Mouse (Mus musculus) kidney, adult 11 months (tissue): ENCODE data around the gene Prkag2.
"Not testable (repeated sequence)": the region's sequence is repeated elsewhere in the genome, so short reads cannot be mapped to it uniquely, and the experiment has no call there.

Experiments
- DNase-seq: peaks from one replicate; pipeline ENCODE4 v3.0.0; 2022

The Prkag2 gene

GRCm38 (mm10) chr5:25085170-25085569 is 15.3 kb downstream of the Prkag2 start:
- DNase-seq = no peak

GRCm38 (mm10) chr5:25083816-25084215 is 16.6 kb downstream of the Prkag2 start:
- DNase-seq = no peak

GRCm38 (mm10) chr5:25082542-25082941 is 17.9 kb downstream of the Prkag2 start:
- DNase-seq = no peak

DNA sequence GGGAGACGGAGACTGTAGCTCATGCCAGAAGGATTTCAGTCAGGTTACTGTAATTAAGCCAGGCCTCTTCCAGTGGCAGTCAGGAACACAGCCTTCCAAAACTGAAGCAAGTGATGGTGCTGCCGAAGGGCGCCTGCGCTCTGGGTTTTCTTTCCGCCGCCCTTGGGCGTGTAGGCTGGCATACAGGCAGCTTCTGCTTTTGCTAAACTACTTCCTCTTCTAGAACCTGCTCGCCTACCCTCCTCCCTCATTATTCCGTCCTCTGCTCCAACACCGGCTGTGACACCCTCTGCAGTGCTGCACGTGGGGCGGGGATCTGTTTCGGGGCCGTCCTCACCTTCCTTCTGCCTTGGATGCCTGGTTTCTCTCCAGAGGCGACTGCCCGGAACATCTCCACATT is 18.9 kb downstream of the Prkag2 start:
- DNase-seq = no peak

GRCm38 (mm10) chr5:25080994-25081393 is 19.4 kb downstream of the Prkag2 start:
- DNase-seq = no peak

GRCm38 (mm10) chr5:25080438-25080945 is 19.9 kb downstream of the Prkag2 start:
- DNase-seq = no peak

DNA sequence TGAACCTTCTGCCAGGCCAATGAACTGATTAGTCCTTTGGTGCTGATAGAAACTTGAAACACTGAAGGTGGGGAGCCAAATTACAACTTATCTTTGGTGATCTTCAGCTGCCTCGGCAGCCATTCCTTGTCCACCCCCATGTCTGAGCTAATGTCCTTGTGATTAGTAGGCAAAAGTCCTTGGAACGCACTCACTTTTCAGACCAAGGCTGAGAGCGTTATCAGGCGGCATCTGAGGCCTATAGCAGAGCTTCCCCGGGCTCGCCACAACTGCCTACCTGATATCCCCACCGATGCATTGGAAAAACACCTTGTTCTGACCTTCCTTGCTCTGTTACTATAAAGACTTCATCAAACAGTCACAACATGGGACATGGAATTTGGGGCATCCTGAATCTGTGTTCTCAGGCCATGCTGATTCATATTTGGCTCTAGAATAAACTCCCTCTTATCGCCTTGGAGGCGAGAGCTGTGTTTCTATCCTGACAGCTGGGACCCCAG is 20.6 kb downstream of the Prkag2 start:
- no peak for DNase-seq

- no peak for DNase-seq
Observed at GRCm38 (mm10) chr5:25077873-25078651, 22.4 kb downstream of the Prkag2 start.

DNA sequence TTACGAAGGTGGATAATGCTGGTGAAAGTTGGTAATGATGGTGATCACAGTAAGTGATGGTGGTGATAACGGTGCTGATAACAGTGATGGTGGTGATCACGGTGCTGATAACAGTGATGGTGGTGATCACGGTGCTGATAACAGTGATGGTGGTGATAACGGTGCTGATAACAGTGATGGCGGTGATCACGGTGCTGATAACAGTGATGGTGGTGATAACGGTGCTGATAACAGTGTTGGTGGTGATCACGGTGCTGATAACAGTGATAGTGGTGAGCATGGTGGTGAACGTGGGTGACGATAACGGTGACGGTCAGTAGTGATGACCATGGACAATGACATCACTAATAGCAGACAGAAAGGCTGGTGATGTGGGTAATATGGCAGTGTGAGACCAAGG is 23.2 kb downstream of the Prkag2 start:
- DNase-seq = not testable (repeated sequence)

DNA sequence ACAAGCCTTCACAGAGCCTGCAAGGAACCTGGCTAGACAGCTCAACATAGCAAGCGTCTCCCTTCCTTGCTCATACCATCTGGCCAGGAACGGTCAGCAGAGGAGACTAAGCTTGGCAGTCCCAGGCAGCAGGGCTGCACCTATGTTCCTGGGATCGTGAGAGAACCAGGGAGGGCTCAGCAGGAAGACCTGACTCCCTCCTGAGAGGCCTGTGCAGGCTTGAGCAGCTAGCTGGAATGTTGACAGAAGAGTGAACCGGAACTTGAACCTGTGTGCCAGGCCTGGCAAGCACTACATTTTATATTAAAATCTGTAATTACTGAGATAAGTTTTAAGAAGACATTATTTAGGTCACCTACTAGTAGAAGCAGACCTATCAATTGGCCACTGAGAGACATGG is 24.8 kb downstream of the Prkag2 start:
- DNase-seq = no peak

- DNase-seq = no peak
Observed at GRCm38 (mm10) chr5:25069815-25070214, 30.6 kb downstream of the Prkag2 start.

GRCm38 (mm10) chr5:25067122-25067521 is 33.3 kb downstream of the Prkag2 start:
- peak; percentile 83 for DNase-seq

DNA sequence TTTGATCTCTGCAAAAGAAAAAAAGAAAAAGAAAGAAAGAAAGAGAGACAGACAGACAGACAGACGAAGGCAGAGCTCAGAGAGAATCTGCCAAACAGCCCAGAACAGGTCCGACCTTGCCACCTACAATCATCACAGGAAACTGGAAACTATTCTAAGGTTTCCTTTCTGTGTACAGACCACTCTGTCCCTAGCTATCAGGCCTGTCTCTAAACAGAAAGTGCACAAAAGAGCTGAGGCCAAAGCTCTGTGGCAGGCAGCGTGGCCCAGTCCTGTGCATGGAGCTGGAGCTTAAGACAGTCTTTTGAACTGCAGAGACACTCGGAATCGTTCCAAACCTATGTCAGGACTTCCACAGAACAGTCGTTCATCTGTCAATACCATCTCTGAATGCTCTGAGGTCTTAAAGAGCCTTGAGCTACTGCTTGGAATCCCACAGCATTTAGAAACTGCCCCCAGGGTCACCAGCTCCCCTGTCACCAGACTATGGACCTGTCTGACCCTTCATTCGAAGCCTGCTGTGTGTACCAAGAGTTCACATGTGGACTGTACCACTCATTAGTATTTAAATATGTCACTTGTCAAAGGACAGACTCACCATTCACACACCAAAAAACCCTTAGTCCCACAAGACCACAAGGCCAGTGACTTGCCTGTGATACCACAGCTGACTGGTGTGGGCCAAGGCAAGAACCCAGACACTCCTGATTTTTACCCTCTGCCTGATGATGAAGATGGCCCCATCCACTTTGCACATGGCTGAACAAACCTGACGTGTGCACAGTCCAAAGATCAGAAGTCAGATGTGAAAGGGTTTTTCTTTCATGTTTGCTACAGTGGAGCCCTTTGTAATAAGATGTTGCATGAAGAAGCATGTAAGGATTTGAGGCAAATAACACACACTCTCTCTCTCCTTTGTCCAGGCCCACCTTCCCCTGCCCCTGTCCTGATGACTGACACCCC is 35.9 kb downstream of the Prkag2 start:
- DNase-seq = no peak

DNA sequence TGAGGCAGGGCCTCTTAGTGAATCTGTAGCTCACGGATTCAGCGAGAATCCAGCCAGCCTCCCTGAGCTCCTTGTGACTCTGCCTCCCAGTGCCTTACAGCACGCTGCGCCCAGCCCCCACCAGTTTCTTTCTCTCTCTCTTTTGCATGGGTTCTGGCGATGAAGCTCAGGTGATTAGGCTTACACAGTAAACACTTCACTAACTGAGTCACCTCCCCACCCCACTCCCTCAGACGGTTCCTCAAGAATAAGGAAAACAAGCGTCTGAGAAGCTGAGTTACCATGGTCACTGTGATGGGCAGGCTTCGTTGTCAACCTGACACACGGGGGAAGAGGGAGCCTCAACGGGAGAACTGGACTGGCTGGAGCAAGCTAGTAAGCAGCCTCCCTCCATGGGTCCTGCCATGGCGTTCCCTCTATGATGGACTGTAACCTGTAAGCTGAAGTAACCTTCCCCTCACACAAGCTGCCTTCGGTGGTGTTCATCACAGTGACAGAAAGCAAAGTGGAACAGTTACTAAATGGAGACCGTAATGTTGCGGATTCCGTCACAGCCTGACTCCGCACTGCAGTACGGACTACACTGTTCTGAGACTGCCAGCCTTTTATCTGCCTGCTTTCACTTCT is 37.8 kb downstream of the Prkag2 start:
- DNase-seq = no peak

DNA sequence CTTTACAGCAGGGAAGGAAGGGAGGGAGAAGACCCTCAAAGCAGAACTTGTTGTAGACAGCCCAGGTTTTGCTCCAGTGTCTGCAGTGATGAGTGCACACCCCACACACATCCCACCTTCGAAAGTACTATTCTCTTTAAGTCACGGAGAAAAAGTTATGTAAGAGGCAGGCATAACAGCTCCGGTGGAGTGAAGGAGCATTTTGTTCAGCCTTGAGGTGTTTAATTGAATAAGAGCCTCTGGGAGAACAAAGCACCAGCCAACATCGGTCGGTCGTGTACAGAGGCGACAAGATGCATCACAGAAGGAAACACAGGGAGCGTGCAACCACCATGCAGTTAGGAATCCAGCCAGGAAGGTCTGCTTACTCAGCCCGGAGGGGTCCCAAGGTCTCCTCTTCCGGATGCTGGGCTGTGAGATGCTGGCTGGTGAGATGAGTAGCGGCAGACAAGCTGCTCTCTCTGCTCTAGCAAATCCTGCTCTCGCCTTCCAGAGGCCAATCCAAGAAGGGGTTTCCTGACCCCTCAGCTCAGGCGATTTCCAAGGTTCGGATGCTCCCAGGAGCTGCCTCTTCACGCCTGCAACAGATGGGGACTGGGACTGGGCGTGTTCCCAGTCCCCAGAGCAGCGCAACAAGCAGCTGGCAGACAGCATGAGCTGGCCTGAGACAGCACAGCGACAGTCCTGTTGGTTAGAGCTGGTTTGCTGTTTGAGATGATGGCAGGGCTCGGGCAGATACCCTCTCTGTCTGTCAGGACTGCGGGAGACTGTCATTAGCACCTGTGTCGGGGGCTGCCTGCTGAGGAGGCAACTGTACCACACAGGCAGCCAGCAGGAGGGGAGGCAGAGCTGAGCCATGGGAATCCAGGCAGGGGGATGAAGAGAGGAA is 41.3 kb downstream of the Prkag2 start:
- no peak for DNase-seq

DNA sequence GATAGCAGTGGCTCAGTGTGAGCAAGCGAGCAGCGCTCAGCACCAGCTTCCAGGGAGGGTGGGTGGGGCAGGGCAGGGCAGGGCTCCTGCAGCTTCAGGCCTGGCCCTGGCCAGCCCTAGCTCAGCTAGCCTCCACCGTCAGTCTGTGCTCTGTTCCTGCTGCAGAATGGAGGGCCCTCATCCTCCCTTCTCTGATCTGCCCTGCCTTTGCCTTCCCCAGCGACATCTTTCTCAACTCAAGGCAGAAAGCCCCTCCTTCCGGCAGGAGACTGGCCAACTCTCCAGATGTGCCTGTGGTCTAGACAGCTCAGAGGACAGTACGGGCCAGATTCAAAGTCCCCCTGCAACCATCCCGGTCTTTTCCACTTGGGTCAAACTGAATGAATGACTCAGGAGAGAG is 42.0 kb downstream of the Prkag2 start:
- DNase-seq = no peak

GRCm38 (mm10) chr5:25055288-25055687 is 45.2 kb downstream of the Prkag2 start:
- DNase-seq = no peak

GRCm38 (mm10) chr5:25053971-25054658 is 46.3 kb downstream of the Prkag2 start:
- no peak for DNase-seq

- DNase-seq = no peak
Observed at GRCm38 (mm10) chr5:25050827-25051226, 49.6 kb downstream of the Prkag2 start.

GRCm38 (mm10) chr5:25047670-25048069 is 52.8 kb downstream of the Prkag2 start:
- DNase-seq = no peak

GRCm38 (mm10) chr5:25046762-25047161 is 53.7 kb downstream of the Prkag2 start:
- no peak for DNase-seq
